Mouse (Mus musculus) kidney, postnatal 25 days (tissue): ENCODE results near the gene Gm3625.

ENCODE experiments used
- DNase-seq, 2 experiments: peaks; one replicate each; pipeline ENCODE4 v3.0.0; 2021; ENCODE audit warnings: mixed read lengths in 2 of 2

Gene Gm3625

DNA sequence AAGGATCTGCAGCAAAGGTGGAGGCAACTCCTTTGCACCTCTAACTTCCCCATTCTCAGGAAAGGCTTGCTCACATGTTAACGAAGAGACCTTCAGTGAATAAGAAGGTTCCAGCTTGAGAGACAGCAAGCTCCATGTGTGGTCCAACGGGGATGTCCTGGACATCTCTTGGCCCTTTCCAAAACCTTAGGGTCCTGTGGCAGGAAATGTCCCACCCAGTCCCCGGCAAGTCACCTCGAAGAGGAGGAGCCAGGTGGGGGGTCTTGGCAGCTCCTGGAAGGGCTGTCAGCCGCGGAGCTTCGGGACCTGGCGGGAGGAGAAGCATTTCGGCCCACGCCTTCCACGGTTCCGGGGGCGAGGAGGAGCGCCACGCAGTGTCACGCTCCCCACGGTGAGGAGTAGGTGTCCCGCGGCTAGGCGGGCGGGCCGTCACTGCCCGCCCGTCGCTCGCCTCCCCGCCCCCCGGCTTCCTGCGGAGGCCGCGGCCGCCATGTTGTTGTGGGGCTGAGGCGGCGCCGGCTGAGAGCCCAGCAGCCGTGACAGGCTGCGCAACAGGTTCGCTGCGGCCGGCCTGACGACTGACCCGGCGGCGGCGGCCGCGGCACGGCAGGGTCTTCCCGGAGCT is at the start of gene Gm3625, which contains the start of gene Itsn2:
TSS of gene Gm3625 (minus strand) at position 387 of the 625 bp plus-strand sequence.
TSS of gene Itsn2 (plus strand) at position 98 of the 625 bp plus-strand sequence.
- DNase-seq = peak; percentile 80 to 89

DNA sequence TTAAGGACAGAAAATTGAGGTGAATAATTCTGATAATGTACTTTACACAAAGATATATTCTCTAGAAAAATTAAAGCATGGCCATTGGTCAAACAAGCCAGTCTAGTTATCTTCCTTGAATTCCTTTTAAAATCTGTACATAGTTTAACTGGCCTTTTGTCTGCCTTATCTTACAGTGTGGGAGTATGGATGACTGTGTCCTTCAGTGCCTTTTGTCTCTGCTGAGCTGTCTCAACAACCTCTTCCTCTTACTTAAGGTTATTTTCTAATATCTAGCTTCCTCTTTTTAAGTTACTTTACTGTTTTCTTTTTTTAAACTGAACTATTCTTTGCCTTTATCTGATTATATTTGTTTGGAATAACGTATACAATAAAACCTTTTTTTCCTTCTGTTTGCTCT is 48.0 kb upstream of the Gm3625 start:
- DNase-seq = no peak

DNA sequence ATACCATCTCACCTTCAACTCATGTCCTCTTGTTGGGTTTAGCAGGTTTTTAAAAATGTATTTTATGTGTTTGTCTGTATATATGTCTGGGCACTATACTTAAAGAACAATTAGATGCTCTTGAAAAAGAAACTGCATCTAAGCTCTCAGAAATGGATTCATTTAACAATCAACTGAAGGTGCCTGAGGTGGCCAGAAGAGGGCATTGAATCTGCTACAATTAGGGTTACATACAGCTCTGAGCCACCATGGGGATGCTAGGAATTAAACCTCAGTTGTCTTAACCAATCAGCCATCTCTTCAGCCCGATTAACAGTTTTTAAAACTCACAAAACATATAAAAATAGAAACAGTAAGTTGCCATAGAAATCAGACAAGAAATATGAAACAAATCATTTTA is 45.7 kb upstream of the Gm3625 start:
- DNase-seq = peak in 1 of 2 experiments; percentile 7

DNA sequence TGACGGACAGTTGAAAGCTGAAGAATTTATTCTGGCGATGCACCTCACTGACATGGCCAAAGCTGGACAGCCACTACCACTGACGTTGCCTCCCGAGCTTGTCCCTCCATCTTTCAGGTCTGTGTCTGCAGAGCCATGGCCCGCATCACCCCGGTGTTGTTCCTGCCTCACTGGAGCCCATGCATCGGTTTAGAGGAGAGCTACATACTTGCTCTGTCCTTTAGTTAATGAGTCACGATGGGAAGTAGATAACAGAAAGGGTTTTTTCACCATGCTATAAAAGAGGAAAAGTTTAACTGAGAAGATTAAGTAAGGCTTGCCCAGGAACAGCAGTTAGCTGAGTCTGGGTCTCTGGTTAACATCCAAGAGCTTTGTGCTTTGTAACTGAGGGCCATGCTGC is 40.2 kb upstream of the Gm3625 start:
- no peak for DNase-seq

DNA sequence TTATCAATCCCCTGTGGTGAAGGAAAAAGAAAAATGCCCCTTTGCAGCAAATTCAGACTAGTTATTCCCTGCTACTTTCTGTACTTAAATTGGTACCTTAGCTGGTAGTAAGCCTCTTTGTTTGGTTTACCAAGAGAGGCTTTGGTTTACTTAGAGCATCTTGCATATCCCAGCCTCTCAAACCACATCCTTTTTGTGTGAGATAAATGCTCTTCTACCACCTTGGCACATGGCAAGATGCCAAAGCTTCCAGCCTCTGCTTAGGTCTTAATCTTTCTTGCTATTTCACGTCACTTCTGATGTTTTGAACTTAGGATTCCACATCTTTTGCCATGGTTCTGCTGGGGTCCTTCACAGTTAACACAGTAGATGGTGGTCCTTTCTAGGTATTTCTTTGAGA is 31.5 kb upstream of the Gm3625 start:
- DNase-seq = peak in 1 of 2 experiments; percentile 30

DNA sequence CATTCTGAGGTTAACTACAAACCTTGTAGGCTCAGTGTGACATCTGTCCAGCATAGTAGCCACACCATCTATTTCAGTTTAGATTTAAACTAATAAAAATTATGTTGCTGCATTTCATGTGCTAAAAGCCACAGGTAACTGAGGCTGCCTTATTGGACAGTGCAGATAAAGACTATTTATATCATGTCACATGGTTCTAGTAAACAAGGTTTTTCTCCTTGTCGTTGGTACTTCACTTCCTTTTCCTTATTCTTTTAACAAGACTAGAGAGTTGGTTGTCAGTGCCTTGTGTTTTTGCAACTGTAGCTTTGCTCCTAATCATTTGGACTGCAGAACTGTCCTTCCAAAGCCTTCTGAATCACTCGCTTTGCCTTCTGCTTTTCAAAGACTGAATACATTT is 22.0 kb upstream of the Gm3625 start:
- no peak for DNase-seq

DNA sequence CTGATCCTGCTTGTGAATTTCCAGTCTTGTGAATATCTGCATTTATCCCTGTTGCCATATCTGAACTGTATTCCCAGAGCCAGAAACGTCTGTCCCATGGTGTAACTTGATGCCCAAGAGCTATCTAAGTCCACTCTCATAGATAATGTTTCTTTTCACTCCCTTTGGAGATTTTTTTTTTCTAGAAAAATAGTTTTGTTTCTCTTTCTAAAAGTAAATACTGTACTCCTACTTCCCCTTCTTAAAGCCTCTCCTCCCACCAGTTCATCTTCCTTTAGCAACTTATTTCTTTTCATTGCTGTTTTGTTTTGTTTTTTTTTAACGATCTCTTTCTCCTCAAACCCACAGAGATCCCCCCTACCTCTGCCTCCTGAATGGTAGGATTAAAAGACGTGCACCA is 13.9 kb upstream of the Gm3625 start:
- DNase-seq = no peak

DNA sequence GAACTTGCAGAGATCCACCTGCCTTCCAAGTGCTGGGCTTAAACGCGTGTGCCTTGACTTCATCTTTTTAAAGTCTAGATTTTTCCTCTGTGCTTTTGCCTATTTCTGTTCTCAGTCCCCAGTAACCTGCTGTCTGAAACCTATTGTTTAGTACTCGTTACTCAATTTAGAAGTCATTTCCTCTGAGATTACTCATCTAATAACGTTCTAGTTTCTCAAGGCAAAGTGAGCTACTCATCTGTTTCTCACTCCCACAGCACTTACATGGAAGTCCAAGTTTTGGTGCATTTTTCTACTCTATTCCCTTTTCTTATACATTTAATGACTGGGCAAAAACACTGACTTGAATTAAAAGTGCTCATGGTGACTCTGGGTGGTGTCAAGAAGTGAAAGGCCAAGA is 7.0 kb upstream of the Gm3625 start:
- no peak for DNase-seq

DNA sequence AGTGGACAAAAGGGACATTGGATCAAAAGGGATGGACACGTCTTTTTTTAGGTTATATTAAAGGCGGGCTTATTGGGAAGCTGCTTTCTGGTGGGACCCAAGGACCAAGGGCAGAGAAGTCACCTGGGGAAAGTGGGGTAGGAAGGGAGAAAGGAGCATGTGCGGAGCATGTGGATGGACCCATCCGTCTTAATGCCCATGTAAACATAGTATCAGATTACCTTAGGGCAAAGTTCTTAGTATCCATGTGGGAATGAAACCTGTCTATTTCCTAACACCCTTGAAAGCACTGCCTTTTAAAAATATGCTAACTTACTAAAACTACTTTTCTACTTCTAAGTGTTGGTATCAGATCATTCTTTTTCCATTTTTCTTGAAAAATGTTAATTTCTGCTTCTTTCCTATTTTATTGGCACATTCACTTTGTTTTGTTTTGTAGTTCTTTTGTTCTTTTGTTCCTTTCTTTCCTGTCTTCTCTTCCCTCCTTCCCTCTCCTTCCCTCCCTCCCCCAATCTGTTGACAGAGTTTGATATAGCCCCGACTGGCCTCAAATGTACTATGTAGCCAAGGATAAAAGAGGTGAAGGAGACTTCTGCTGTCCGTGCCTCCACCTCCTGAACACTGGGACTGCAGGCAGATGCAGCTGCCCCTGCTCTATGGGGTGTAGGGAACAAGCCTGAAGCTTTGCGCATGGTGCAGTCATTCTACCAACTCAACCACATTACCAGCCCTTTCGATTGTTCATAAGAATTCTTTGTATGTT is 6.1 kb upstream of the Gm3625 start:
- DNase-seq = no peak

DNA sequence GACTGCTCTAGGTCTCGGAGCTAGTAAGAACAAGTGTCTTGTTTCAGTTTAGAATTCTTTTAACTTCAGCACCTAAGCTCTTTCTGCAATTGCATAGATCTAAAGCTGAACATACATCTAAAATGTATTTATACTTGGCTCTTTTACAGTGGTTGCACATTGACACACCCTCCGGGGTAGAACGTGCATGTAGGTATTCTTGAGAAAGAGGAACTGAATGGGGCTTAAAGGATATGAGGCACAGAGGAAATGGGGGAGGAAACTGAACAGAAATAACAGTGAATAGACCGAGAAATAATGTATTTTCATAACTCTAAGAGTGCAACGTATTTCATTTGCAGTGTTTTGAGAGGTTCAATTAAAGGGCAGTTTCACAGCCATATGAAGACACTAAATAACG is 2.3 kb upstream of the Gm3625 start:
- DNase-seq = no peak

DNA sequence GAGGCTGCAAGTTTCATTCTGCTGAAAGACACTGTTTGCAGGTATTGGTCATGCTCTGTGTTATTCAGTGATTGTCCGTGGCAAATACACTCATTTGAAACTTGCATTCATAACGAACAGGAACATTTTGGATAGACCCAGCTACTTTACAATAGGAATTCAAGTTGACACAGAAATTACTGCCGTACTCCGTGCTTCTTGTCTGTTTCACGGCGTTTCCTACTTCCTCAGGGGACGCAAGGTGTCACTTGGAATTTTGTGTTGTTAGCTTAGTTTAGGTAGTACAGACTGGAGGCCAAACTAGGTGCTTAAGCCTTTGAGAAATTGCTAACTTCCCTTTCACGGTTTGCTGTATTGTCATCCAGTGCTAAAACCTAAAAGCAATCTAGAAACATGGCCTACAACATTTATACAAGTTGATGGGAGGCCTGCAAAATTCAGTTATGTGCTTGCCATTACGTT is 1.2 kb upstream of the Gm3625 start:
- DNase-seq = no peak

DNA sequence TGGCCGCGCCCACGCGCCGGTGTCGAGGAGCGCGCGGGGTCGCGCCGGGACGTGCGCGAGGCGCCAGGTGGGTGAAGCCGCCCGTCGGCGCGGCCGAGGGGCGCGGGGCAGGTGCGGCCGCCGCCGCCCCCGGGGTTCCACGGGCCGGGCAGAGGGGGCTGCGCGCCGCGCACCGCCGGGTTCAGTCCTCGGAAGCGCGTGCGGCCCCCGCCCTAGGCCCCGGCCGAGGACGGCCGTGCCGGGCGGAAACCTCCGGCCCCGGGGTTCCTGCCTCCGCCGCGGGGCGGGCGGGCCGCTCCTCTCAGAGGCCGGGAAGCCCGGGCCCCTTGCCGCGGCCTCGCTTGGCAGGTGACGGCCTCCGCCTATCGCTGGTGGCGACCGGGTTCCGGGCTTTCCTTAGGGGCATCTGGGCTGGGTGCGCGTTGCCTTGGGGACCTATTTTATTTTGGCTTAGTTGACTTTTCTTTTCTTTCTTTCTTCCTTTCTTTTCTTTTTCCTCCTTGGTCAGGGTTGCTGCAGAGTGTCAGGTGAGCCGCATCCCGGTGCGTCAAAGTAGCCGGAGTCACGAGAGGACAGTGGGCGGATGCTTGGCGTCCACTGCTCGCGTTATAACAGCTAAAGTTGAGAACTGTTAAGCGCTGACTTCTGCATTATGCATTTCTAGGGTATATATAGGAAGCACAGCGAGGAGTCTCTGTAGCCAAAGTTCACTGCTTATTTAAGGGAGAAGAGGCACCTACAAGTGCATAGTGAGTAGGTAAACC is 621 bp upstream of the Gm3625 start:
- peak; percentile 51 to 79 for DNase-seq

DNA sequence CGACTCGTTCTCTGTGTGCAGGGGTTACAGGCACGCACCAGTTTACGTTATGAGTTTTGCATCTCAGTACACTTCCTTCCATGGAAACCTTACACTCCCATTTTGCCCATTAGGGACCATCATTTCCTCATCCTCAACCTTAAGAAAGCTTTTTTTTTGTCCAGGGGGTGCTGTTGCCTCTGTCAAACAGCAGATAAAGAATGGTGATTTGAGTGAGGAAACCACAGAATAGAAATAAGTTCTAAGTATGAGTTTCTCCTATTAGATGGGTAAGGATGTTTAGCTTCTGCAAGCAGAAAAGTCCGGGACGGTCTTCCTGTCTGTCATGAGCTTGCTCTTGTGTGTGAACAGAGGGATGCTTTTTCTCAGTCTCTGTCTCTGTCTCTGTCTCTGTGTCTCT is 702 bp downstream of the Gm3625 start:
- DNase-seq = no peak

DNA sequence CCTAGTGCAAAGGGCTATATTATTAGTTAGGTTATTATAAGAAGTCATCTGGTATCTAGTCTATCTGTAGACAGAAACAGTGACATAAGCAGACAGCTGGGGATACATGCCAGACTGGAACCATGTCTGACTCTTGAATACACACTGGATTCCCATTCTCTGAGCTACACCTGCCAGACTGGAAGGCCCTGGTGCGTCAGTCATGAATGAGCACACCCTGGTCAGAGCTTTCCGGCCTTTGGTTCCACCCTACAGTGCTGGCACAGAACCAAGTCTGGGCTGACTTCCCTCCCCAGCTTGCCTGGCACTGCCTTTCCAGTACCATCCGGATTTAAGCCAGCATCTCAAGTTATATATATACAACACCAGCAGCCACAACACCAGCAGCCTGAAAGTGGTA is 4.1 kb downstream of the Gm3625 start:
- peak; percentile 88 to 92 for DNase-seq

DNA sequence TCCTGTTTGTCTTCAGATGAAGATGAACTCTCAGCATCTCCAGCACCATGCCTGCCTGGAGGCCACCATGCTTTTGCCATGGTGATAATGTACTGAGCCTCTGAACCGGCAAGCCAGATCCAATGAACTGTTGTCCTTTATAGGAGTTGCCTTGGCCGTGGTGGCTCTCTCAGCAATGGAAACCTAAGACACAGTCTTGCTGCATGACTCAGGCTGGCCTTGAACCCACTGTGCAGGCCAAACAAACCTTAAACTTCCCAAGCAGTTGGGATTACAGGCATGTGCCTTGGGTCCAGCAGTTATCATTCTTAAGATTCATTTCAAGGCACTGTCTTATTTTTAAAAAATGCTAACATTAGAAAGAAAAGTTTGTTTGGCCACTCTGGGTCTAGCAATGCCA is 4.9 kb downstream of the Gm3625 start:
- DNase-seq = no peak

DNA sequence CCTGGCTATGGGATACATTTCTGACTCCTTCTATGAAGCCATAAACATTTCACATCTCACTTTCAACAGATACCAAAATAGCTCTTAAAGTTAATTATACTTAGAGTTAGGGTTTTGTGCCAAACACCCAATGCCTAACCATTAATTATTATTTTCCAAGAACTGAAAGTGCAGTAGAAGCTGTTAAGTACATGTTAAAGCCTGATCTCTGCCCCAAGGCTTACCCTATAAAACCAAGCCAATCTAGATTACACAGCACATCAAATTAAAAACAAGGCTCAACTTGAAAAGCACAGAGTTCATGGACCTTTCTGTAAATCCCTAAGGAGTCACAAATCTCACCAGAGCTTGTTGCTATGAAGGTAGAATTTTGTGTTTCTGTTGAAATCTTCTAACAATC is 10.4 kb downstream of the Gm3625 start:
- DNase-seq = no peak

DNA sequence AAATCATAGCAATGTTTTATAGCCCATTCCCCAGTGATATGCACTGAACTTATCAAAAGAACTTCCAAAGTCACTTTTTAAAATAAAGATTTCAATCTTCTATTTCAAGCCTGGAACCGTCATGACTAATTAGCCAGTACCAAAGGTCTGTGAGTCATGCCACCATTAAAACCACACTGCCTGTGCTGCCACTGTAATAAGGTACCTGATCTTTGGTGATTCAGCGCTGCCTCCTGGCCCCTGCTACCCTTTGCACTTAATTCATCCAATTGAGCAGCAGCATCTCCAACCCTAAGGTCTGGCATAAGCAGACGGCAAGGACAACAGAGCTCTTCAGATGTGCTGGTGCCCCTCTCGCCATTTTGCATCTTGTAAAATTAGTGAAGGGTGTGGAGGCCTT is 18.7 kb downstream of the Gm3625 start:
- DNase-seq = no peak

DNA sequence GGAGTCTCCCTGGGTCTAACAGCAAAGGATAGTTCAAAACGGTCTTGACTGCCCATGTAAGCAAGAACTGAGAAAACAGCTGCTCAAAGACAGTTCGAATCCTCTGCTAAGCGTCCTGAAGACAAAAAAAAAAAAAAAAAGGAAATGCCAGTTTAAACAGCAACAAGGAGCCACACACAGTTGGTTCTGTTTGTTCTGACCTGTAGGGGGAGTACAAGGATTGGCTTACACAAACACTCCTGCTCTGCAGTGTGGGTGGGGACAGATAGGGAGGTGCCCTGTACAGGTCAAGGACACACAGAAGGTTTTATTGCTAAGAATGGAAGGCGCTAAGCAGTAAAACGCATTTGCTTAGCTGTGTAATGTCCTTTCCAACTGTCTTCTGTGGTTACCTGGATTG is 20.9 kb downstream of the Gm3625 start:
- DNase-seq = peak; percentile 60 to 74

DNA sequence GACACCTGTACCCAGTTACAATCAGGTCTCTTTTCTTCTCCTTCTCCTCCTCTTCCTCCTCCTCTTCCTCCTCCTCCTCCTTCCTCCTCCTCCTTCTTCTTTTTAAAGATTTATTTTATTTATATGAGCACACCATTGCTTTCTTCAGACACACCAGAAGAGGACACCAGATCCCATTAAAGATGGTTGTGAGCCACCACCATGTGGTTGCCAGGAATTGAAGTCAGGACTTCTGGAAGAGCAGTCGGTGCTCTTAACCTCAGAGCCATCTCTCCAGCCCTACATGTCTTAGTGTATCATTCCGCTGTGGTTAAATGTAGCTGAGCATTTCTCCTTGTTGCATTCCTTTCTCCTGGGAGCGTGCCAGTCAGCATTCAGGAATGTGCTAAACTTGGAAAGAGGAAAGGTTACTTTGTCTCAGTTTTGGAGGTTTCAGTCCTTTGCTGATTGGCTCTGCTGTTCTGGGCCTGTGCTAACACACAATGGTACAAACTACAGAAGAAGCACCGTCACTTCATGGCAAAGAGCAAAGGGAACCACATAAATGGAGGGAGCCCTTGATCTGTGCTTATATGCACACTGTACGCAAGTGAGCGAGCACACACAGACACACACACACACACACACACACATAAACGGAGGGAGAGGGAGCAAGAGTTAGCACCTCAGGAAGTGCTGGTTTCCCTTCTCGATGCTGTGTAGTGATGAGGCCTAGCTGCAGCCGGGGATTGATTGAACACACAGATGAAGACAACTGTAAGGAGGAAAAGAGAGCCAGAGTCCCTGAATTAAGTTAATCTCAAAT is 34.0 kb downstream of the Gm3625 start:
- DNase-seq = peak; percentile 43 to 70

DNA sequence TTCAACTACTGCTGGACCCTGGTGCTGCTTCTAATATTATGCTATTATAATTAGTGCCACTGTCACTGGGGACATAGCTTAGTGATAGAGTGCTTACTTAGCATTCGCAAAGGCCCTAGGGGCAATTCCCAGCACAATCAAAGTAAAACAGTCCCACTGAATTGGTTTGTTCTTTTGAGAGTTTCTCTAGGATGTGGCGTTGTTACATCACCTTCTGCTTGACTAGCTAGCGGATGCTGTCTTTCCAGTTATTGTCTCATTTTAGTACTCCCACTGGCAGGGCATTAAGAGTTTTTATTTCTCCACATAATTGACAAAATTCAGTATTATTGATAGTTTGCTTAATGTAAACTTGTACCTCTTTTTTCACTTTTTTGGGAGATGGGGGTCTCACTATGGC is 34.7 kb downstream of the Gm3625 start:
- DNase-seq = no peak

DNA sequence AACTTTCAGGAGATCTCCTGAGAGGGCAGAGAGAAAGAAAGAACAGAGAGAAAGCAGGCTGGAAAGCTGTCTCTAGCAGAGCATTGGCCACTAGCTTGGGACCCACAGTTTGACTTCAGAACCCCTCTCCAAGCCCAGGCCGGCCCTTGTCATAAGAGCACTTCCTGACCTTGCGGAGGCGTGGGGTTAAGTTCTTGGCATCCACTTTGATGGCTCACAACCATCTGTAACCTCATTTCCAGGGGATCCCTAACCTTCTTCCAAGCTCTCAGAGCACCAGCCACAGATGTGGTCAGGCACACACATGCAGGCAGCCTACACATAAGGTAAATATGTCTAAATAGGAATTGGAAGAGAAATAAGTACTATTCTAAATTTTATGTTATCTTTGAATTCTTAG is 35.3 kb downstream of the Gm3625 start:
- DNase-seq = peak in 1 of 2 experiments; percentile 13

DNA sequence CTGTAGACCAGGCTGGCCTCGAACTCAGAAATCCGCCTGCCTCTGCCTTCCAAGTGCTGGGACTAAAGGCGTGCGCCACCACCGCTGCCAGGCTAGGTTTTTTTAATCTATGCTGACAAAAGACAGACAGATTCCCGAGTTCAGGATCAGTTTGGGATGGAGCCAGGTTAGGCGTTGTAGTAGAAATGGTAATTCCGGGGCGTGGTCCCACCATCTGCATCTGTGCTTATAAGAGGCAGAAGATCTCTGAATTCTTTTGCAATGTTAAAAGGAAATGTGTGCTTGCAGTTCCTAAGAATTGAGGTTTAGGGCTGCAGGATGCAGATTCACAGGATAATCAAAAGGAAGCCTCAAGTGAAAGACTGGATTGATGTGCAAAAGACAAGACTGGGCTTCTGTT is 35.8 kb downstream of the Gm3625 start:
- no peak for DNase-seq

DNA sequence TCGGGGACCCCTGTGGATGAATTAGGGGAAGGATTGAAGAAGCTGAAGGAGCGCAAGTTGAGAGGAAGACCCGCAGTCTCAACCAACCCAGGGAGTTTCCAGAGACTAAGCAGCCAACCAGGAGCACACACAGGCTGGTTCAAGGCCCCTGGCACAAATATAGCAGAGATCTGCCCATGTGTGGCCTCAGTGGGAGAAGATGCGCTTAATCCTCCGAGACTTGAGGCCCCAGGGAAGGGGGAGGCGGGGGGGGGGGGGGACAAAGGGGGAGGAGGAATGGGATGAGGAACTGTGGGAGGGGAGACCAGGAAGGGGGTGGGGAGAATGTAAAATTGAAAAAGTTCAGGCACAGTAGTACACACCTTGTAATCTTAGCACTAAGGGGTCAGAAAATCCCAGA is 37.3 kb downstream of the Gm3625 start:
- DNase-seq = no peak
